Mouse (Mus musculus) myocyte (in vitro differentiated cells): ENCODE measurements around the gene Slc12a8. TPM values are rescaled to one million over a fixed set of nuclear protein-coding genes. Genes with fewer than 3 reads are reported as not detected.
"Not testable (repeated sequence)": the region's sequence is repeated elsewhere in the genome, so short reads cannot be mapped to it uniquely, and the experiment has no call there.

Experiments used
- H3K27me3 ChIP-seq: one replicate; pipeline ENCODE4 v1.6.1; 2011; ENCODE audit not compliant: control insufficient read depth, insufficient read depth, insufficient read length
- H3K36me3 ChIP-seq: one replicate; pipeline ENCODE4 v1.6.1; 2011; ENCODE audit not compliant: control insufficient read depth, insufficient read depth
- H3K4me2 ChIP-seq: one replicate; pipeline ENCODE4 v1.6.1; 2011; ENCODE audit warnings: low read depth, control low read depth
- H3K4me3 ChIP-seq: one replicate; pipeline ENCODE4 v1.5.1; 2011; ENCODE audit warnings: mild to moderate bottlenecking, control low read depth, moderate library complexity
- H3K79me2 ChIP-seq: one replicate; pipeline ENCODE4 v1.6.1; 2011; ENCODE audit not compliant: control insufficient read depth, insufficient read depth
- H3ac ChIP-seq: one replicate; pipeline ENCODE4 v1.6.1; 2011; ENCODE audit not compliant: control insufficient read depth, insufficient read length
- CEBPB ChIP-seq: IDR thresholded peaks from 2 replicates; pipeline ENCODE4 v1.6.1; 2011; ENCODE audit warnings: mild to moderate bottlenecking, moderate library complexity; ENCODE audit not compliant: poor library complexity, insufficient read depth, severe bottlenecking
- E2F4 ChIP-seq: IDR thresholded peaks from one replicate; pipeline ENCODE4 v1.6.1; 2011; ENCODE audit warnings: mild to moderate bottlenecking, control low read depth, moderate library complexity; ENCODE audit not compliant: insufficient read depth
- MAX ChIP-seq: IDR thresholded peaks from one replicate; pipeline ENCODE4 v1.6.1; 2011; ENCODE audit warnings: low read depth, mild to moderate bottlenecking, control low read depth
- MYOD1 ChIP-seq, 3 experiments: IDR thresholded peaks; one replicate each; pipeline ENCODE4 v1.6.1; 2011; ENCODE audit warnings: control low read depth in 2 of 3, low read depth in 2 of 3, mild to moderate bottlenecking in 2 of 3, moderate library complexity in 1 of 3; ENCODE audit not compliant: insufficient read length in 2 of 3, control insufficient read depth in 1 of 3
- MYOG ChIP-seq, 3 experiments: IDR thresholded peaks; one replicate each; pipeline ENCODE4 v1.6.1; 2011; ENCODE audit warnings: control low read depth in 2 of 3, low read depth in 2 of 3, mild to moderate bottlenecking in 2 of 3; ENCODE audit not compliant: insufficient read length in 2 of 3, control insufficient read depth in 1 of 3, insufficient read depth in 1 of 3
- POLR2A ChIP-seq: IDR thresholded peaks from one replicate; pipeline ENCODE4 v1.6.1; 2011; ENCODE audit warnings: low read depth, mild to moderate bottlenecking, control low read depth, moderate library complexity; ENCODE audit not compliant: insufficient read length
- POLR2AphosphoS2 ChIP-seq: IDR thresholded peaks from one replicate; pipeline ENCODE4 v1.6.1; 2011; ENCODE audit warnings: low read depth, control low read depth; ENCODE audit not compliant: insufficient read length
- REST ChIP-seq: IDR thresholded peaks from one replicate; pipeline ENCODE4 v1.6.1; 2011; ENCODE audit warnings: mild to moderate bottlenecking, control low read depth, moderate library complexity; ENCODE audit not compliant: insufficient read depth, insufficient read length
- SRF ChIP-seq: IDR thresholded peaks from one replicate; pipeline ENCODE4 v1.6.1; 2011; ENCODE audit warnings: low read depth; ENCODE audit not compliant: control insufficient read depth, insufficient read length
- TCF12 ChIP-seq: IDR thresholded peaks from one replicate; pipeline ENCODE4 v1.6.1; 2011; ENCODE audit warnings: mild to moderate bottlenecking, control low read depth; ENCODE audit not compliant: poor library complexity, insufficient read depth, severe bottlenecking
- TCF3 ChIP-seq: IDR thresholded peaks from one replicate; pipeline ENCODE4 v1.6.1; 2011; ENCODE audit warnings: low read depth, control low read depth; ENCODE audit not compliant: insufficient read length
- USF1 ChIP-seq: IDR thresholded peaks from one replicate; pipeline ENCODE4 v1.6.1; 2011; ENCODE audit warnings: low read depth, mild to moderate bottlenecking, control low read depth, moderate library complexity
- polyA plus RNA-seq: library from polyadenylated mRNA; unstranded; fragments of >200 nt; fragmentation: generic; extraction: Trizol; gene quantifications from one replicate; pipeline ENCODE4 v1.2.1, GENCODE M21; 2012; ENCODE audit warnings: missing spikeins

Slc12a8 gene
- polyA plus RNA-seq, 1 experiment: 0.42 TPM

DNA sequence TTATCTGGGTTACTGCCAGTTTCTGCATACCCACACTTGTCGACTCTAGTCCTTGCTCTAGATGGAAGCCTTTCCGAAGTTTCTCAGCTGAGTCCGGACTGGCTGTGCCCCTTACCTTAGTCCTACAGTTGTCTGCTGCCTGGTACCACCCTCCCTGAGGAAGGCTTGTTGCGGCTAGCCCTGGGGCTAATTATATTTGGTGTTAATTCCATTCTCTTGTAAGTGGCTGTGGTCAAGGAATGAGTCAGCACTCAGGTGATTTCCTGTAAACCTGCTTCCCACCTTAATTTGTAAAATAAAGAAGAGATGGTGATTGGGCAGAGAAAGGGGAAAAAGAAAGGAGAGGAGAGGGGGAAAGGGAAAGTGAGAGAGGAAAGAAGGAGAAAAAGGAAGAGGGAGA, 9.0 kb upstream of the Slc12a8 start:
- Histone ChIP-seq H3K79me2 (no peaks in the 10 kb centered on the region), H3ac (no peak overlapping the region), H3K36me3 (no peaks in the 10 kb centered on the region), H3K27me3 (no peaks in the 10 kb centered on the region), H3K4me3 (no peak overlapping the region), H3K4me2 (no peak overlapping the region)
- no peak for TF ChIP-seq CEBPB
- no peak for TF ChIP-seq TCF3
- TF ChIP-seq E2F4: no peak
- TF ChIP-seq SRF: no peak
- no peak for TF ChIP-seq TCF12
- TF ChIP-seq MAX: no peak
- TF ChIP-seq MYOG (IDR thresholded peaks at IDR 0.05; ENCODE audit: control insufficient read depth in 1 of 3, insufficient read depth in 1 of 3, insufficient read length in 2 of 3, low read depth in 2 of 3): no peak
- no peak for TF ChIP-seq MYOD1 (IDR thresholded peaks at IDR 0.05; ENCODE audit: control insufficient read depth in 1 of 3, insufficient read length in 2 of 3, low read depth in 2 of 3)
- TF ChIP-seq POLR2AphosphoS2: no peak
- no peak for TF ChIP-seq USF1
- TF ChIP-seq POLR2A: no peak
- TF ChIP-seq REST: no peak

DNA sequence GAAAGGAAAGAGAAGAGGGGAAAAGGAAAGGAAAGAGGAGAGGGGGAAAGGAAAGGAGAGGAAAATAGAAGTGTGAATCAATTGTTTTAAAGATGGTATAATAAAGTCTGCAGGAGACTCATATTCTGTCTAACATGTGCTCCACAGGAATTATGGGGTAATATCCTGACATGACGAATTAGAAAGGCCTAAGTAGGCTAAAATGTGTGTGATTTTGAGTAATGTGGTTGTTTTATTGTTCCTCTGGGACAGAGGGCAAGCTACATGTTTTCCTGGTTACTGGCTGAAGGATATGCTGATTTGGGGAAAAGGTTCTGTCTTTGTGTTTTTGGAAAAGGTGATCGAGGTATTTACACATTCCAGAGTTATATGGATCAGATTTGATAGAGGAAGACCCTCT, 7.9 kb upstream of the Slc12a8 start:
- not testable (repeated sequence) for H3K4me2 ChIP-seq, H3K4me3 ChIP-seq, H3ac ChIP-seq, H3K27me3 ChIP-seq, H3K36me3 ChIP-seq, H3K79me2 ChIP-seq

DNA sequence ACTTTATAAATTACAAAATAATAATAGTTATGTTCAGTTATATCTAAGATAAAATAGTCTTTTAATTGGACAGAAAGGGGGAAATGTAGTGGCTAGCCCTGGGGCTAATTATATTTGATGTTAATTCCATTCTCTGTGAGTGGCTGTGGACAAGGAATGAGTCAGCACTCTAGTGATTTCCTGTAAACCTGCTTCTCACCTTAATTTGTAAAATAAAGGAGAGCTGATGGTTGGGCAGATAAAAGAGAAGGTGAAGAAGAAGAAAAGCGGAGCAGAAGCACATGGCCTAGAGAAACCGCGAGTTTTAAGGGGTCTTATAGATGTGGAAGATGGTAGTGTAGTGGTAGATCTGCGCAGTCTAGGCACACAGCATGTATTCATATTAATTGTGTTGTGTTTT, 6.3 kb upstream of the Slc12a8 start:
- not testable (repeated sequence) for H3K79me2 ChIP-seq, H3K4me2 ChIP-seq, H3K4me3 ChIP-seq, H3K27me3 ChIP-seq, H3ac ChIP-seq, H3K36me3 ChIP-seq

GRCm38 (mm10) chr16:33512555-33512954, 4.6 kb upstream of the Slc12a8 start:
- H3ac ChIP-seq: no peak overlapping the region
- TF ChIP-seq USF1: no peak
- no peak for TF ChIP-seq TCF3
- no peak for TF ChIP-seq MAX
- TF ChIP-seq MYOD1 (IDR thresholded peaks at IDR 0.05; ENCODE audit: control insufficient read depth in 1 of 3, insufficient read length in 2 of 3, low read depth in 2 of 3): no peak
- TF ChIP-seq REST: no peak
- TF ChIP-seq MYOG (IDR thresholded peaks at IDR 0.05; ENCODE audit: control insufficient read depth in 1 of 3, insufficient read depth in 1 of 3, insufficient read length in 2 of 3, low read depth in 2 of 3): no peak
- no peak for TF ChIP-seq SRF
- TF ChIP-seq POLR2AphosphoS2: no peak
- no peak for TF ChIP-seq E2F4
- no peak for TF ChIP-seq POLR2A
- TF ChIP-seq TCF12: no peak
- TF ChIP-seq CEBPB: no peak
- no peaks in the 10 kb centered on the region for H3K27me3 ChIP-seq
- H3K36me3 ChIP-seq: no peaks in the 10 kb centered on the region
- H3K79me2 ChIP-seq: no peaks in the 10 kb centered on the region
- H3K4me2 ChIP-seq: no peak overlapping the region
- no peak overlapping the region for H3K4me3 ChIP-seq

DNA sequence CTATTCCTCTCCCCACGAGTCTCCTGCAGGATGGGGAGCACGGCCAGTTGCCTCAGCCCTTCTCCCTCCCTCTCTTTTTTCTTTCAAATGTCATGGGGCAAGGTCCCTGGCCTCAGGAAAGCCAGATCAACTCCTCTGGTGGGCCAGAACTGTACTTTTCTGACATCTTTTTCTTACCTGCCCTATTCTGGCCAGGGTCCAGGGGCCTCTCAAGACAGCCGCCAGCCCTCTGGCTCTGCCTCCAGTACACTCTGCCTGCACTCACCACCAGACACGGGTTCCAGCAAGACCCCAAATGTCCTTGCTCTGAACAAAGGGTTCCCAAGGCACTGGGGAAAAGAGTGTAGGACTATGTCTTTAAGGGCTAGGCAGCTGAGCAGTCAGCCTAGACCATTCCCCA, 499 bp downstream of the Slc12a8 start:
- TF ChIP-seq SRF (no peak), E2F4 (no peak), MYOG (IDR thresholded peaks at IDR 0.05; ENCODE audit: control insufficient read depth in 1 of 3, insufficient read depth in 1 of 3, insufficient read length in 2 of 3, low read depth in 2 of 3) (no peak), CEBPB (no peak), TCF3 (no peak), TCF12 (no peak), MAX (no peak), POLR2A (no peak), MYOD1 (IDR thresholded peaks at IDR 0.05; ENCODE audit: control insufficient read depth in 1 of 3, insufficient read length in 2 of 3, low read depth in 2 of 3) (no peak), USF1 (no peak), REST (no peak), POLR2AphosphoS2 (no peak)
- Histone ChIP-seq H3ac (no peak overlapping the region), H3K4me2 (no peak overlapping the region), H3K79me2 (no peaks in the 10 kb centered on the region), H3K36me3 (no peaks in the 10 kb centered on the region), H3K4me3 (no peak overlapping the region), H3K27me3 (no peaks in the 10 kb centered on the region)

GRCm38 (mm10) chr16:33518236-33518635, 1.1 kb downstream of the Slc12a8 start:
- no peak overlapping the region for H3K4me3 ChIP-seq
- H3K27me3 ChIP-seq: no peaks in the 10 kb centered on the region
- H3ac ChIP-seq: no peak overlapping the region
- H3K36me3 ChIP-seq: no peaks in the 10 kb centered on the region
- TF ChIP-seq CEBPB (no peak), TCF3 (no peak), E2F4 (no peak), POLR2AphosphoS2 (no peak), MAX (no peak), REST (no peak), SRF (no peak), USF1 (no peak)
- no peaks in the 10 kb centered on the region for H3K79me2 ChIP-seq
- no peak overlapping the region for H3K4me2 ChIP-seq
